Mouse (Mus musculus) thymus, adult 2 months (tissue): Measurements from ENCODE around the gene Gm12184.

Experiments used
- CTCF ChIP-seq: fragments of 200-500 bp; IDR thresholded peaks from 2 replicates; pipeline ENCODE4 v1.5.1; 2012; ENCODE audit warnings: mild to moderate bottlenecking, control low read depth, low read length, moderate library complexity, borderline replicate concordance; ENCODE audit not compliant: control insufficient read depth, poor library complexity, insufficient read depth; ENCODE audit errors: extremely low read depth
- POLR2A ChIP-seq: fragments of 200-500 bp; IDR thresholded peaks from 2 replicates; pipeline ENCODE4 v1.6.1; 2012; ENCODE audit warnings: mild to moderate bottlenecking, low read length, control low read depth, moderate library complexity; ENCODE audit not compliant: control insufficient read depth, poor library complexity, insufficient read depth; ENCODE audit errors: extremely low read depth

DNA sequence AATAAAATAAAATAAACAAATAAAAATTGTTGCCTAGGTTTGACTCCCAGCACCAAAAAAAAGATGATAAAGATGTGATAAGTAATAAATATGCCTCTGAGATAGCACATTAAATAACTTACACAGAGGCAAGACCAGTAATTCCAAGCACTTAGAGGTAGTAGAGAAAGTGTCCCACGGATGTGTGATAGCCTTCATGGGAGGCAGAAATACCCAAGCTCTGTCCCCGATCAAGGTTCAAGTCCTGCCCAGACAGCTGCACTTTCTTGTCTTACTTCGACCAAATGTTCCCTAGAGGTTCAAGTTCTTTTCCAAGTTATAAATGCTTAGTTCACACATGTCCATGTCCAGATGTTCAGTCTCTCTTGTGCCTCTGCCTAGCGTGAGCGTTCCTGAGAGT is 37.2 kb downstream of the Gm12184 start:
- no peak for TF ChIP-seq POLR2A
- TF ChIP-seq CTCF = no peak
